9 mouse cellular contexts compared by ENCODE assay signal in genomic region chr7:57473811-57474525, GRCm38 (mm10). TPM values are rescaled to one million over a fixed set of nuclear protein-coding genes. Genes with fewer than 3 reads are reported as not detected.
DNase-seq lines count a peak whose midpoint lies in the region; ATAC-seq and TF ChIP-seq lines count a peak whose summit lies in the region.
"Had no signal": no experiment of that assay in that cellular context is flagged by ENCODE, and none has a peak within 500 bp of the region (broad histone marks: within the 10 kb centered on the region; RNA-seq: fewer than 3 reads in every experiment).

No protein-coding gene starts in this region.

- H3K27ac ChIP-seq in hindbrain, embryonic 14.5 days = no peak overlapping the region
- H3K27ac ChIP-seq in left cerebral cortex, adult 2 months = no peak overlapping the region

- 86% methylated on average over 4 of the region's 4 CpGs for WGBS in hindbrain, embryonic 14.5 days

- H3K9ac ChIP-seq in hindbrain, embryonic 14.5 days = no peak overlapping the region

- ATAC-seq in hindbrain, embryonic 14.5 days (ENCODE audit: low FRiP score) = peak; percentile 87

- peak; percentile 82 for TF ChIP-seq CTCF in left cerebral cortex, adult 2 months (IDR thresholded peaks at IDR 0.05)

- peak; percentile 4 for DNase-seq in gastrocnemius, postnatal 14 days
- DNase-seq in gastrocnemius, postnatal 25 days = no peak
- peak; percentile 50 to 86 for DNase-seq in adrenal gland, adult (ENCODE audit: inconsistent age in 2 of 2, low spot score in 1 of 2)
- DNase-seq in embryo, embryonic 11 days = peak; percentile 74
- DNase-seq in hindbrain, embryonic 14.5 days (ENCODE audit: low spot score) = peak; percentile 85
- DNase-seq in left cerebral cortex, adult 2 months (ENCODE audit: extremely low spot score in 1 of 2, low spot score in 2 of 2) = peak; percentile 66 to 67
- peak; percentile 38 for DNase-seq in retina, adult 2 months (ENCODE audit: low read depth, low spot score)
- no peak for DNase-seq in ovary, postnatal 10 days (ENCODE audit: low spot score)

- intact Hi-C loops in gastrocnemius, postnatal 14 days (cut with DNase I; ENCODE audit: low total_unique reads) = no loop called here
- intact Hi-C loops in left cerebral cortex, adult 2 months (cut with DNase I) = loop anchor here (1.0 to 5.0 kb wide), 4 partner anchors 87 to 1183 kb away; partner anchors contain the start of gene Gabrg3

- no peak overlapping the region for H3K4me3 ChIP-seq in hindbrain, embryonic 14.5 days (replicated peaks; ENCODE audit: low read length)
- no peak overlapping the region for H3K4me3 ChIP-seq in left cerebral cortex, adult 2 months

- H3K36me3 ChIP-seq in hindbrain, embryonic 14.5 days (replicated peaks; ENCODE audit: control insufficient read depth, insufficient read depth) = no peaks in the 10 kb centered on the region

- H3K27me3 ChIP-seq in hindbrain, embryonic 14.5 days (ENCODE audit: control insufficient read depth, insufficient read depth, low read length) = no peaks in the 10 kb centered on the region

- no peak overlapping the region for H3K4me2 ChIP-seq in hindbrain, embryonic 14.5 days (replicated peaks)

- H3K9me3 ChIP-seq in hindbrain, embryonic 14.5 days (ENCODE audit: control insufficient read depth, low read length) = no peaks in the 10 kb centered on the region

- no peaks in the 10 kb centered on the region for H3K4me1 ChIP-seq in hindbrain, embryonic 14.5 days (replicated peaks; ENCODE audit: control insufficient read depth, insufficient read depth, low read length)

RNA-seq across cellular contexts. Expression of gene Gabra5, which starts 35.9 kb away (rescaled TPM):
- total RNA-seq in gastrocnemius, postnatal 14 days (2021) = not detected
- not detected for total RNA-seq in gastrocnemius, postnatal 25 days (2021)
- polyA plus RNA-seq in hindbrain, embryonic 14.5 days (2014; fragmentation: Nextera tagmentation; extraction: Ambion mirVana) = 50.9 and 70.0 TPM in 2 replicates
- 10 to 100 TPM; 46.1 to 47.4 TPM for total RNA-seq in left cerebral cortex, adult 2 months (2021)
- polyA plus RNA-seq: C2C12 had no signal

RNA-seq across cellular contexts. Expression of gene Gabrb3, which starts 54.5 kb away (rescaled TPM):
- total RNA-seq in gastrocnemius, postnatal 14 days (2021) = under 1 TPM; 0.16 to 0.18 TPM
- not detected for total RNA-seq in gastrocnemius, postnatal 25 days (2021)
- polyA plus RNA-seq in hindbrain, embryonic 14.5 days (2014; fragmentation: Nextera tagmentation; extraction: Ambion mirVana) = 74.4 and 83.1 TPM in 2 replicates
- total RNA-seq in left cerebral cortex, adult 2 months (2021) = 100 to 1,000 TPM; 219 to 226 TPM
- polyA plus RNA-seq: C2C12 had no signal

Comparison
In these comparisons a context has a peak if more than half of its experiments do, and no peak if none do; other contexts are left out.
1. DNase-seq: peak in gastrocnemius, postnatal 14 days (single experiment), adrenal gland, adult (2 of 2), embryo, embryonic 11 days (single experiment), hindbrain, embryonic 14.5 days (single experiment), left cerebral cortex, adult 2 months (2 of 2) and retina, adult 2 months (single experiment); none in gastrocnemius, postnatal 25 days (single experiment) and ovary, postnatal 10 days (single experiment).
2. RNA of gene Gabra5, which starts 35.9 kb away (total RNA-seq): 46.1 to 47.4 TPM in left cerebral cortex, adult 2 months; not detected in gastrocnemius, postnatal 14 days and not detected in gastrocnemius, postnatal 25 days; every median in the first group is over 10 times any median in the second.
3. RNA of gene Gabrb3, which starts 54.5 kb away (total RNA-seq): 219 to 226 TPM in left cerebral cortex, adult 2 months; 0.16 to 0.18 TPM in gastrocnemius, postnatal 14 days and not detected in gastrocnemius, postnatal 25 days; every median in the first group is over 100 times any median in the second.